Mouse (Mus musculus): ENCODE data around the gene Sik3.

- no peak for TF ChIP-seq CTCF (IDR thresholded peaks at IDR 0.05)
- TF ChIP-seq EP300 (IDR thresholded peaks at IDR 0.05) = no peak
Measured at GRCm38 (mm10) chr9:46038786-46039185, 26.2 kb downstream of the Sik3 start.

Measured in lung, postnatal 0 days (tissue).